Mouse (Mus musculus) G1E (cell line): ENCODE results near the gene Slc39a1.

ENCODE experiments used
- CTCF ChIP-seq: IDR thresholded peaks from 2 replicates; pipeline ENCODE4 v1.5.1; 2012; ENCODE audit warnings: low read depth, low read length, inconsistent platforms, mixed read lengths
- GATA1 ChIP-seq: IDR thresholded peaks from 2 replicates; pipeline ENCODE4 v1.6.1; 2012; ENCODE audit warnings: borderline replicate concordance, low read length, inconsistent platforms, mixed read lengths
- GATA2 ChIP-seq: IDR thresholded peaks from 2 replicates; pipeline ENCODE4 v1.6.1; 2012; ENCODE audit warnings: low read depth, low read length, inconsistent platforms, borderline replicate concordance
- POLR2AphosphoS5 ChIP-seq: IDR thresholded peaks from 2 replicates; pipeline ENCODE4 v1.6.1; 2012; ENCODE audit warnings: low read depth, low read length, inconsistent platforms; ENCODE audit not compliant: insufficient replicate concordance

DNA sequence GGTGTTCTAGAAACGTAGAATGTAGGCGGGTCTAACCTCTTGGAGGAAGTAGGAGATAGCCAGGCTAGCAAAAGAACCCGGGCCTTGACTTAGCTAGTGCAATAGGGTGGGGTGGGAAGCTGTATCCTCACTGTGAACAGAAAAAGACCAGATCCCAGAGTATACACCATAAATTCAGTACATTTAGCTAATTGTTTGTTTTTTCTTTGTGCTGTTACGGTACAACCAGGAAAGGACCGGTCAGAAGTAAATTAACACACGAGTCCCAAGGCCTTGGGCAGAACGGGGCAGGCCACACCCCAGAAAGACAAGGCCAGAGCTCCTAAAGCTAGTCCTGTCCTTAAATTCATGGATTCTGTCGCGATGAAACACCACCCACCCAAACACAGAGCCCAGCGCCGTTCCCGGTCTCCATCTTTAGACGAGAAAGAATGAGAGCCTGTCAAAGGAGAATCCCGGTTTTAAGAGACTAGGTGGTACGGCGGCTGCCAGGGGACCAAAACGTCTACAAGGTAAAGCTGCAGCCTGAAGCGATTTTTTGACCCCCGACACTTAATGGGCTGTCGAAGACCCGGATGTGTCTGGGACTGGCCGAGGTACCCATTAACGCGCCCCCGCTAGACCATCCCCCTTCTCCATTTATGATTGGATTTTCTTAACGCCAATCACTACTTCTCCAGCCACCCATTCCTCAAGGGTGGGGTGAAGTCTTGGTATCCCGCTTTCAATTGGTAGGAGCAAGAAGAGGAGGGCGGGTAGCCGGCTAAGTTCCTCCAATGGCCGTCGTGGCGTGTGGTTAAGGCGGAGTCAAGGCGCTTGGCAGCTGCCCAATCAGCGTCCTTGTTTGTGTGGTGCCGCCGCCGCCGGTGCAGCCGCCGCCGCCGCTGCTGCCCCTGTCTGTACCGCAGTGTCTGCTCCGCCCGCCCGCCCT is 44.6 kb downstream of the Slc39a1 start, which contains the start of gene Gatad2b:
- no peak for TF ChIP-seq CTCF
- TF ChIP-seq GATA1 = no peak
- TF ChIP-seq POLR2AphosphoS5 = no peak
- TF ChIP-seq GATA2 = no peak
